Mouse (Mus musculus) cortical plate, adult 2 months (tissue): ENCODE results near the gene Tnfrsf21. TPM values are rescaled to one million over a fixed set of nuclear protein-coding genes. Genes with fewer than 3 reads are reported as not detected.

Source experiments
- H3K27ac ChIP-seq: fragments of 200-500 bp; 2 replicates; pipeline ENCODE4 v1.5.1; 2012; ENCODE audit warnings: low read length, control low read depth, inconsistent platforms; ENCODE audit not compliant: insufficient read depth
- H3K4me1 ChIP-seq: fragments of 200-500 bp; 2 replicates; pipeline ENCODE4 v1.6.1; 2011; ENCODE audit warnings: low read length; ENCODE audit not compliant: control insufficient read depth, insufficient read depth
- H3K4me3 ChIP-seq: fragments of 200-500 bp; 2 replicates; pipeline ENCODE4 v1.5.1; 2011; ENCODE audit warnings: mild to moderate bottlenecking, low read length, control low read depth; ENCODE audit not compliant: insufficient read depth
- CTCF ChIP-seq: fragments of 200-500 bp; IDR thresholded peaks from 2 replicates; pipeline ENCODE4 v1.5.1; 2011; ENCODE audit warnings: mild to moderate bottlenecking, control low read depth, low read length; ENCODE audit not compliant: insufficient read depth; ENCODE audit errors: extremely low read depth
- POLR2A ChIP-seq: fragments of 200-500 bp; IDR thresholded peaks from 2 replicates; pipeline ENCODE4 v1.6.1; 2011; ENCODE audit warnings: mild to moderate bottlenecking, low read length, control low read depth; ENCODE audit not compliant: insufficient read depth; ENCODE audit errors: extremely low read depth
- polyA plus RNA-seq: library from polyadenylated mRNA; depleted of rRNA; stranded (reverse); fragments of >200 nt; gene quantifications from 2 replicates; pipeline ENCODE4 v1.2.3, GENCODE M21; 2012

Gene Tnfrsf21
- polyA plus RNA-seq, 1 experiment: 58.9 TPM

DNA sequence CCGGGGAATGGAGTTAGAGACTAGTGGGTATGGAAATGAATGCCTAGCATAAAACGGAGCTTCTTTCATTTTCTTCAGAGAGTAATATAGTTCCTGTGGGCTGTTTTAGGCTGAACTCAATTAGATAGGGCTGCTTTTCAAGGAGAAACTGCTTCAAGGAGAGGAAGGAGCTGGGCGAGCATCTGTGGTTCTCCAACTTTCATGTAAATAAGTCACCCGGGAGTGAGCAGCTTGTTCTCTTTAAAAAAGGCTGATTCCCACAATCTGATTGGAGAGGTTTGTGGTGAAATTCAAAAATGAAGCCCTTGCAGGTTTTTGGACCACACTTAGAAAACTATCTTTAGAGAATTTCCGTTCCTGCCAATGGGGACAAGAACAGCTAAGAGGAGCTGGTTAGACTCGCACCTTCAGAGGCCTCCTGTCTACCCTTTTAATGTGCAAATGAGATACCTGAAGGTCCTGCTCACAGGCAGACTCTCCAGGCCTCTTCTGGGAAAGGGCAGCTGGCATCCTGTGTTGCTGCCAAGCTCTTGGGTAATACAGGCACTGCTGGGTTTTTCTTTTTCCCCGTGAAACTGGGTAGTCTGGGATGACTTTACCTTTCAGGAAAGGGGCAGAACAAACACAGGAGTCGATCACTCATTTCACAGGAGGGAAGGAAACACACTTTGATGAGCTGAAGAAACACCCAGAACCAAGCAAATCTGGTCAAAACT lies 76.1 kb downstream of the Tnfrsf21 start:
- Histone ChIP-seq H3K4me1 (peaks cover 3% of the 10 kb centered on the region), H3K27ac (no peak overlapping the region), H3K4me3 (no peak overlapping the region)
- no peak for TF ChIP-seq POLR2A
- no peak for TF ChIP-seq CTCF

DNA sequence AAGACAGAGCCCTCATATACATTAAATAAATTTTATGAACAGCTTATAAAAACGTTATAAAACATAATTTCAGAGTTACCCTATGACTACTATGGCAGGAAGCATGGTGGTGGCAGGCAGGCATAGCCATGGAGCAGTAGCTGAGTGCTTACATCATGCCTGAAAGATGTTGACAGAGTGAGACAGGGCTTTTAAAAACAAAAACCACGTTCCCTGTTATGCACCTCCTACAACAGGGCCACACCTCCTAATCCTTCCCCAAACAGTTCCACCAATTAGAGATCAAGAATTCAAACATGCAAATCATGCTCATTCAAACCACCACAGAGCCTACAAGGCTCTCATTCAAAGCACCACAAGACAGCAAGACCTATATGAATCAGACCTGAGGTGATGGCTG lies 77.9 kb downstream of the Tnfrsf21 start:
- no peak for TF ChIP-seq POLR2A
- TF ChIP-seq CTCF: no peak
- Histone ChIP-seq H3K27ac (no peak overlapping the region), H3K4me3 (no peak overlapping the region), H3K4me1 (peaks cover 3% of the 10 kb centered on the region)

DNA sequence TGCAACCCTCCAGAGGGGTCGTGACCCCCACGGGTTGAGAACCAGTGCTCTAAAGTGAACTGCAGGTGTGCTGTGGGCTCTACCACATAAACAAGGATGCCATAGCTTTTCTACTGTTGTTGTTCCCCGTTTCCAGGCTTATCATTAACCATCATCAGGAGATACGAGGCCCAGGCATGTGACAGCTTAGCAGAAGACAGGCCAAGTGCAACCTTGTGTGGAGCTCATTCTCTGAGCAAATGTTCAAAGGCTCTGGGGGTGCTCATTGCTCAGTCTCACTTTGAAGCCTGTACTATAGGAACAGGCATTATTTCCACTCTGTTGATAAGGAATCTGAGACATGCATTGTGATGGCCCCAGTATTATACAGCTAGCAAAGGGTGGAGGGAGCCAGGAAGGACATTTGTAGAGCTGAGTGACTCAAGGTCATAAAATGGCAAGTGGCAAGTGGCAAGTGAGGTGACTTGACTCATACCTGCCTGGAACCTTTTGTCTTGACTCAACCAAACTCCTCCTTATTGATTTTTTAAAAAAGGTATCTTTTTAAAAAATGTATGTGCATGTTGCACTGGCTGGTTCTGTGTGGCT lies 80.8 kb downstream of the Tnfrsf21 start:
- TF ChIP-seq CTCF (no peak), POLR2A (no peak)
- H3K27ac ChIP-seq: no peak overlapping the region
- peaks cover 3% of the 10 kb centered on the region; the same call in 1 of the 2 replicates for H3K4me1 ChIP-seq
- H3K4me3 ChIP-seq: no peak overlapping the region

DNA sequence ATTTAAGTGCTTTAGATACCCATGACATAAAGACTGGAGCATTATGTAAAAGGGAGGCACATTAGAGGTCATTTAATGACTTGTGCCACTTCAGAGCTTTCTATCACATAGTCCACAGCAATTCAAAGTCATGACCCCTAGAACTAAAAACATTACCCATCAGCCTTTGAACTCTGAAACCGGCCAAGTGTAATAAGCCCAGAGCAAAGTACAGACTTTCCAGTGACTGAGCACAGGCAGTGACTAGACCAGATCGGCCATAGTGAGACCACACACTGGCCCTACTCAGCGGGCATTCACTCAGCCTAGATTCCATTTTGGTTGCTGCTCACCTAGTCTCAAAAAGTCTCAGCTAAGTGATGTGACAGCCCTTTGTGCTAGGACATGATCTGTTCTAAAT lies 89.8 kb downstream of the Tnfrsf21 start:
- Histone ChIP-seq H3K4me1 (no peaks in the 10 kb centered on the region), H3K4me3 (no peak overlapping the region), H3K27ac (no peak overlapping the region)
- TF ChIP-seq CTCF (no peak), POLR2A (no peak)

DNA sequence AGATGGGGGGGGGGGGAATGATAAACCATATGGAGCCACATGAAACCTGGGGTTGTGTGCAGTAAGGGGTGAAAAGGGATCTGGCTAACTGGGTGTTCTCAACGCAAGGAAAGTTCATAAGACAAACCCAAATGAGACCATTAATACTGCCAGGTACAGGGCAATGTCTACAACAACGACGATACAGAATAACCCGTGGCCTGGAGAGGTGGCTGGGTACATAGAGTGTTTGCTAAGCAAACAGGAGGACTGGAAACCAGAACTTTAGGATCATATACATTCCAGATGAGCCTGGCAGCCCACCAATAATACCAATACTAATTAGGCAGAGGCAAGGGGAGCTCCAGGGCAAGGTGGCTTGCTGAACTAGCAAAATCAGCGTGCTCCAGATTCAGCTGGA lies 91.0 kb downstream of the Tnfrsf21 start:
- Histone ChIP-seq H3K27ac (no peak overlapping the region), H3K4me1 (no peaks in the 10 kb centered on the region), H3K4me3 (no peak overlapping the region)
- TF ChIP-seq CTCF: no peak
- no peak for TF ChIP-seq POLR2A

DNA sequence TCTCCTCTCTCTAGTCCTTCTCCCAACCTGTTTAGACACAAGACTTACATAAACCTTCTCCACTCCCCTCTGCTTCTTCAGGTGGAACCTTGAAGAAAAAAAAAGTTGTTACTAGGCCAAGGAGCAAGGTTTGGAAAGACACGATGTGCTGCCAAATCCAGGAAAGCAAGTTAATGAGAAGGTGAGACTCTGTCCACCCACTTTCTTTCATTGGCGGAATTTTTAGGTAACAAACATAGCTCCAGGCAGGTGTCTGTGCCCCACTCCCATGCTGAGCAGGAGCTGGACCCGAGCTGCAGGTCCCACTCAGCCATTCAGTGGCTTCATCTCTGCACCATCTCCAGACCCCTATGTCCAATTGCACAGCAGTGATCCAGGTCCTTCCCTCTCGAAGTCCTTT lies 93.1 kb downstream of the Tnfrsf21 start:
- TF ChIP-seq POLR2A (no peak), CTCF (no peak)
- H3K27ac ChIP-seq: no peak overlapping the region
- no peak overlapping the region for H3K4me3 ChIP-seq
- H3K4me1 ChIP-seq: peaks cover 4% of the 10 kb centered on the region

DNA sequence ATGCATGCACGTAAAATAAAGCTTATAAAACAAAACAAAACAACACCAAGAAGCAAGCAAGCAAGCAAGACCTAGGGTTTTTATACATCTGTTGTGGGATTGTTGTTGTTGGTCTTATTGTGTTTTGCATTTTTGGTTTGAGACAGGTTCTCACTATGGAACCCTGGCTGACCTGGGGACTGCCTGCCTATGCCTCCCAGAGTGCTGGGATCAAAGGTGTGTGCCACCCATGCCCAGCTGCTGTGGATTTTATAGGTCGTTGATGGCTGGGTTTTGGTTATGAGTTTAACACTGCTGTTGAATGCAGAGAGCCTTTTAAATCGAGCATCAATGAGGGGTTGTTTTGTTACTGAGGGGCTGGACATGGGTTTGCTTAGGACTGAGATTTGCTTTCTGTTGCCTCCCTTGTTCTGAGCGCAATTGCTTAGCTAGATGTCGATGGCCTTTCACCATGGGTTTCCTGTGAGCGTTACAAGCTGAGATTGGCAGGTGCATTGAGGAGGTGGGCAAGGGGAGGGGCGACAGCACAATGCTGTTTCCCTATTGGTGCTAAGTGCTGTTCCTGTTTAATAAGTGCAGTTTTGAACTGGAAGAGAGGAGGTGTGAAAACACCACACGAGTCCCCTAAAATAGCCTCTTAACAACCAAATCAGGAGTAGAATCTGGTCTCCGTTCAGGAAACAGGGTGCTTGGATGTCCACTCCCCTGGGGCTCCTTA lies 94.0 kb downstream of the Tnfrsf21 start:
- Histone ChIP-seq H3K4me3 (no peak overlapping the region), H3K4me1 (peaks cover 4% of the 10 kb centered on the region), H3K27ac (no peak overlapping the region)
- no peak for TF ChIP-seq POLR2A
- TF ChIP-seq CTCF: no peak

DNA sequence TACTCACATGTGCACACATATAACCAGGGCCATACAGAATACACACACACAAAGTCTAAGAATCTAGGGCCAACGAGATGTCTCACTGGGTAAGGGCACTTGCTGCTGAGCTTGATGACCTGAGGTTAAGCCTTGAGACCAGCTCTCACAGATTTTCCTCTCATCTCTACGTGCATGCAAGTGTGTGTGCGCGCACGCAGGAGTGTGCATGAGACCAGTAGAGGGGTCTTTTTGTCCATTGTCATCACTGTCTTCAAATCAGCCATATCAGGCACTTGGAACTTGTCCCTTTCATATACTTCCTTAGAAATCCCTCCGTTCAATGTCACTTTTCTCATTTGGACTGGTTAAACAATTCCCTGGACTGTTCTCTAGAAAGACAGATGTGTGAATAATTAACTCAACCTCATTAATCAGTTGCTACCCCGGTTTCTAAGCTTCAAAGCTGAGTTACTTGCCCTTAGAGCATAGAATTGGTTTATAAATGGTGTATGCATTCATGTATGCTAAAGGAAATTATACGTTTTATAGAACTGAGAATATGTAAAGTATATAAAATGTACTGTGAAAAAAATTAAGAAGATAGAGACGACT lies 97.1 kb downstream of the Tnfrsf21 start:
- Histone ChIP-seq H3K4me1 (peaks cover 4% of the 10 kb centered on the region), H3K27ac (no peak overlapping the region), H3K4me3 (no peak overlapping the region)
- no peak for TF ChIP-seq POLR2A
- TF ChIP-seq CTCF: no peak

DNA sequence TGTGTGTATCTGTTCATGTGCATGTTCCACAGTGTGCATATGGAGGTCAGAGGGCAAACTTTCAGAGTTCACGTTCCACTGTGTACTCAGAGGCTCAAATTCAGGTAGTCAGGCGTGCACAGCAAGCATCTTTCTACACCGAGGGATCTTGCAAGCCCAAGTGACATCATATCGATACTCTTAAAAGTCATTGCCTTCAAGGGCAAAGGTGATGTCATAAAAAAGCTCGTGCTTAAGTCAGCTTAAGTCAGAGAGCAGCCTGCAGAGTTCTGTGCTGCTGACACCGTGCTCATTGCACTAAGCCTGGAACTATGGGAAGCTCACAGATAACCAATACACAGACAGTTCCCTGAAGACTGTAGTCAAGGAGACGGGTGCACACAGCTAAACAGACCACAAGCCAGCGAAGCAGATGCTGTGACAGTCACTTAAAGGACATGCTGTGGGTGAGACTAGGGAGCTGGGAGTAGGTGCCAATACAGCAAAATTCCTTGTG lies 97.8 kb downstream of the Tnfrsf21 start:
- H3K4me1 ChIP-seq: peaks cover 4% of the 10 kb centered on the region
- H3K4me3 ChIP-seq: no peak overlapping the region
- H3K27ac ChIP-seq: no peak overlapping the region
- TF ChIP-seq CTCF: no peak
- TF ChIP-seq POLR2A: no peak
